ENCODE assay signal across 32 mouse cellular contexts in genomic region chr9:111801381-111801780, GRCm38 (mm10).
"Had no signal": no experiment of that assay in that cellular context is flagged by ENCODE, and none has a peak within 500 bp of the region (broad histone marks: within the 10 kb centered on the region; RNA-seq: fewer than 3 reads in every experiment).

No protein-coding gene starts in this region.

- H3K4me1 ChIP-seq: limb, embryonic 10.5 days; limb, embryonic 12.5 days; limb, embryonic 13.5 days; limb, embryonic 15.5 days; liver, embryonic 12.5 days; liver, embryonic 13.5 days; liver, embryonic 15.5 days; lung, embryonic 15.5 days; megakaryocyte, embryonic 14.5 days; midbrain, embryonic 10.5 days; midbrain, embryonic 12.5 days; midbrain, embryonic 13.5 days; midbrain, embryonic 15.5 days; neural tube, embryonic 12.5 days had no signal

- H3K4me2 ChIP-seq: limb, embryonic 12.5 days; limb, embryonic 13.5 days; limb, embryonic 15.5 days; liver, embryonic 12.5 days; liver, embryonic 13.5 days; liver, embryonic 15.5 days; lung, embryonic 14.5 days; lung, embryonic 15.5 days; midbrain, embryonic 11.5 days; midbrain, embryonic 12.5 days; midbrain, embryonic 13.5 days; midbrain, embryonic 15.5 days; neural tube, embryonic 12.5 days had no signal

- H3K9ac ChIP-seq: limb, embryonic 12.5 days; limb, embryonic 13.5 days; limb, embryonic 15.5 days; liver, embryonic 12.5 days; liver, embryonic 13.5 days; liver, embryonic 14.5 days; liver, embryonic 15.5 days; liver, postnatal 0 days; lung, embryonic 14.5 days; lung, embryonic 15.5 days; midbrain, embryonic 12.5 days; midbrain, embryonic 13.5 days; midbrain, embryonic 15.5 days; neural tube, embryonic 12.5 days had no signal

- H3K27me3 ChIP-seq: limb, embryonic 12.5 days; limb, embryonic 13.5 days; limb, embryonic 15.5 days; liver, embryonic 12.5 days; liver, embryonic 13.5 days; liver, embryonic 15.5 days; lung, embryonic 15.5 days; megakaryocyte, embryonic 14.5 days; midbrain, embryonic 12.5 days; midbrain, embryonic 13.5 days; midbrain, embryonic 15.5 days; neural tube, embryonic 12.5 days had no signal

- ATAC-seq: liver, embryonic 12.5 days; liver, postnatal 0 days; lung, postnatal 0 days; midbrain, embryonic 13.5 days; midbrain, embryonic 15.5 days; midbrain, embryonic 16.5 days had no signal

- H3K36me3 ChIP-seq: limb, embryonic 10.5 days; limb, embryonic 12.5 days; limb, embryonic 13.5 days; limb, embryonic 15.5 days; liver, embryonic 12.5 days; liver, embryonic 13.5 days; liver, embryonic 15.5 days; lung, embryonic 15.5 days; midbrain, embryonic 10.5 days; midbrain, embryonic 12.5 days; midbrain, embryonic 13.5 days; midbrain, embryonic 15.5 days; neural tube, embryonic 12.5 days had no signal

- H3K4me3 ChIP-seq: left cerebral cortex, adult 2 months; limb, embryonic 10.5 days; limb, embryonic 12.5 days; limb, embryonic 13.5 days; limb, embryonic 15.5 days; liver, embryonic 12.5 days; liver, embryonic 13.5 days; liver, embryonic 15.5 days; lung, embryonic 15.5 days; megakaryocyte, embryonic 14.5 days; midbrain, embryonic 10.5 days; midbrain, embryonic 12.5 days; midbrain, embryonic 13.5 days; midbrain, embryonic 15.5 days; myocyte; neural tube, embryonic 12.5 days had no signal

- H3K9me3 ChIP-seq: limb, embryonic 10.5 days; limb, embryonic 12.5 days; limb, embryonic 13.5 days; limb, embryonic 15.5 days; liver, embryonic 15.5 days; lung, embryonic 15.5 days; midbrain, embryonic 10.5 days; midbrain, embryonic 12.5 days; midbrain, embryonic 13.5 days; midbrain, embryonic 15.5 days; neural tube, embryonic 12.5 days had no signal

- H3K27ac ChIP-seq: left cerebral cortex, adult 2 months; limb, embryonic 10.5 days; limb, embryonic 12.5 days; limb, embryonic 13.5 days; limb, embryonic 15.5 days; liver, embryonic 12.5 days; liver, embryonic 13.5 days; liver, embryonic 14.5 days; liver, embryonic 15.5 days; lung, embryonic 15.5 days; macrophage; midbrain, embryonic 10.5 days; midbrain, embryonic 12.5 days; midbrain, embryonic 13.5 days; midbrain, embryonic 15.5 days; neural tube, embryonic 12.5 days had no signal

- DNase-seq: left cerebral cortex, postnatal 4 days; liver; liver, embryonic 13.5 days; liver, postnatal 0 days; lung, adult 18-20 months; lung, adult 2 months; lung, embryonic 14.5 days; lung, postnatal 10 days; lung, postnatal 14 days; lung, postnatal 36 days; lung, postnatal 4 days; midbrain, embryonic 14.5 days had no signal
